Mouse (Mus musculus): ENCODE data around the gene Zdhhc19. TPM values are rescaled to one million over a fixed set of nuclear protein-coding genes. Genes with fewer than 3 reads are reported as not detected.

Zdhhc19 gene
- polyA plus RNA-seq, 1 experiment from 2014 or later: not detected

DNA sequence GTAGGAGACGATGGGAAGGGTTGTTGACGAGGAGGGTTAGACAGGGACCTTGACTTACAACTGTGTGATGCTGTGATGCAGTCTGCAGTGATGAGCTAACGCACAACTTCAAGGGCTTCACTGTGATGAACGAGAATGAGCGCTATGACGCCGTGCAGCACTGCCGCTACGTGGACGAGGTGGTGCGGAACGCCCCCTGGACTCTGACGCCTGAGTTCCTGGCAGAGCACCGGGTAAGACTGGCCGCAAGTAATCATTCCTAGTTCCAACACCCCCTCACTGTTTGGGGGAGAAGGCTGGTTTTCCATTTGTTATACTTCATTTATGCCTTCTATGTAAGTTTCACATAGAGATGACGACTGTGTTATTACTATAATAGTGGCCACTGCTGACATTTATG lies 33.1 kb upstream of the Zdhhc19 start:
- Histone ChIP-seq H3K4me2 (peak overlapping the region; percentile 12; the same call in 1 of the 2 replicates), H3K27ac (replicated peaks) (peak overlapping the region; percentile 82), H3K4me1 (peaks cover 15% of the 10 kb centered on the region), H3K4me3 (no peak overlapping the region), H3K9ac (no peak overlapping the region), H3K27me3 (replicated peaks) (no peaks in the 10 kb centered on the region), H3K36me3 (peaks cover 58% of the 10 kb centered on the region), H3K9me3 (no peaks in the 10 kb centered on the region)
- 84% methylated on average over 16 of the region's 16 CpGs for WGBS
- ATAC-seq (ENCODE audit: extremely low read depth, insufficient number of reproducible peaks, low FRiP score, low TSS enrichment): no peak

DNA sequence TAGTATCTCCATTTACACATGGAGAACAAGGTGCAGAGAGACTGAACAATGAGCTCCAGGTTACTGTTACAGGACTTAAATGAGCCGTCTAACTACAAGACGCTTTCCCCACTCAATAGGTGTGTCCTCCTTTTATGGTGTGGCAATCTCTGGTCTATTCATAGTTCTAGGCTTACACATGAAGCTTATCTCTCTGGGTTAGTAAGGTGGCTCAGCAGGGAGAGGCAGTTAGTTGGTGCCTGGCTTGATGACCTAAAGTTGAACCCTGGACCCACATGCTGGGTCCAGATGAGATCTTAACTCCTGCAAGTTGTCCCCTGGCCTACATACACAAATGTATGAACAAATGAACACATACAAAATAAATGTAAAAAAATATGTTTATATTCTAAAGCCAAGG lies 32.6 kb upstream of the Zdhhc19 start:
- Histone ChIP-seq H3K4me1 (peaks cover 15% of the 10 kb centered on the region), H3K9ac (no peak overlapping the region), H3K9me3 (no peaks in the 10 kb centered on the region), H3K4me3 (no peak overlapping the region), H3K27me3 (replicated peaks) (no peaks in the 10 kb centered on the region), H3K27ac (replicated peaks) (peak overlapping the region; percentile 82), H3K4me2 (peak overlapping the region; percentile 12; the same call in 1 of the 2 replicates), H3K36me3 (peaks cover 63% of the 10 kb centered on the region)
- ATAC-seq (ENCODE audit: extremely low read depth, insufficient number of reproducible peaks, low FRiP score, low TSS enrichment): peak; percentile 31; the same call in 1 of the 2 replicates
- WGBS: 30% methylated on average over 2 of the region's 2 CpGs

- no peak overlapping the region for H3K4me2 ChIP-seq
- no peak overlapping the region for H3K27ac ChIP-seq (replicated peaks)
- H3K36me3 ChIP-seq: peaks cover 69% of the 10 kb centered on the region
- H3K27me3 ChIP-seq (replicated peaks): no peaks in the 10 kb centered on the region
- H3K9ac ChIP-seq: no peak overlapping the region
- WGBS: 0% methylated on average over 1 of the region's 1 CpGs
- H3K9me3 ChIP-seq: no peaks in the 10 kb centered on the region
- peaks cover 15% of the 10 kb centered on the region for H3K4me1 ChIP-seq
- no peak for ATAC-seq (ENCODE audit: extremely low read depth, insufficient number of reproducible peaks, low FRiP score, low TSS enrichment)
- H3K4me3 ChIP-seq: no peak overlapping the region
Measured at GRCm38 (mm10) chr16:32464908-32465307, 31.2 kb upstream of the Zdhhc19 start.

- H3K4me1 ChIP-seq: peaks cover 6% of the 10 kb centered on the region
- H3K4me2 ChIP-seq: no peak overlapping the region
- H3K9me3 ChIP-seq: no peaks in the 10 kb centered on the region
- no peak for ATAC-seq (ENCODE audit: extremely low read depth, insufficient number of reproducible peaks, low FRiP score, low TSS enrichment)
- no peaks in the 10 kb centered on the region; the same call in 1 of the 2 replicates for H3K27me3 ChIP-seq (replicated peaks)
- no peak overlapping the region for H3K27ac ChIP-seq (replicated peaks)
- WGBS: 80% methylated on average over 3 of the region's 3 CpGs
- no peak overlapping the region for H3K9ac ChIP-seq
- H3K4me3 ChIP-seq: no peak overlapping the region
- H3K36me3 ChIP-seq: peaks cover 86% of the 10 kb centered on the region
Measured at GRCm38 (mm10) chr16:32468488-32468887, 27.6 kb upstream of the Zdhhc19 start.

DNA sequence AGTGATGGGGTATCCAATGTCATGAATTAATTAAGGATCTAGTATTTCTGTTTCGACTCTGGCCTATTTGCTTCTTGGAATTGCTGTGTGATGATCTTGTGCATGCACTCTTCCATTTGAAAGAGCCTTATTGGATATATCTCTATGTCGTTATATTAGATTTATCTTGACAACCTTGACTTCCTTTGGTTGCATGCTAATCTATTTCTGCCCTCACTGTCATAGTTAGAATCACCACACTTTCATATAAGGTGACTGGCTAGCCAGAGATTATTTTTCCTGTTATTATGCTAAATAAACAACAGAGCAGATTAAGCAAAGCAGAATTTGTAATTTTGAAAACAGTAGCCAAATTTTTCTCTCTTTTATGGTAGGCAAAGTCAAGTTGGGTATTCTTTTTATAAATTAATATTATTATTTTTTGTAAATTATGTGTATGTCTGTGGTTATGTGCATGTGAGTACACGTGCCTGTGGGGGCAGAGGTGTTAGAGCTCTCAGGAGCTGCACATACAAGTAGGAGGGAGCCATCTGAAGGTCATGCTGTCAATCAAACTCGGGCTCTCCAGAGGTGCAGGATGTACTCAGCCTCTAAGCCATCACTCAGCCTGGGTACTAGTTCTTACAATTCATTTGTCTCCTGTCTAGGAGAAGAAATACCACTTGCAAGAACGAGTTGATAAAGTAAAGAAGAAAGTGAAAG lies 26.5 kb upstream of the Zdhhc19 start:
- Histone ChIP-seq H3K4me1 (no peaks in the 10 kb centered on the region), H3K4me3 (no peak overlapping the region), H3K9ac (no peak overlapping the region), H3K9me3 (no peaks in the 10 kb centered on the region), H3K27me3 (replicated peaks) (no peaks in the 10 kb centered on the region; the same call in 1 of the 2 replicates), H3K27ac (replicated peaks) (no peak overlapping the region), H3K4me2 (no peak overlapping the region), H3K36me3 (peaks cover 80% of the 10 kb centered on the region)
- ATAC-seq (ENCODE audit: extremely low read depth, insufficient number of reproducible peaks, low FRiP score, low TSS enrichment): no peak
- 61% methylated on average over 5 of the region's 5 CpGs for WGBS

DNA sequence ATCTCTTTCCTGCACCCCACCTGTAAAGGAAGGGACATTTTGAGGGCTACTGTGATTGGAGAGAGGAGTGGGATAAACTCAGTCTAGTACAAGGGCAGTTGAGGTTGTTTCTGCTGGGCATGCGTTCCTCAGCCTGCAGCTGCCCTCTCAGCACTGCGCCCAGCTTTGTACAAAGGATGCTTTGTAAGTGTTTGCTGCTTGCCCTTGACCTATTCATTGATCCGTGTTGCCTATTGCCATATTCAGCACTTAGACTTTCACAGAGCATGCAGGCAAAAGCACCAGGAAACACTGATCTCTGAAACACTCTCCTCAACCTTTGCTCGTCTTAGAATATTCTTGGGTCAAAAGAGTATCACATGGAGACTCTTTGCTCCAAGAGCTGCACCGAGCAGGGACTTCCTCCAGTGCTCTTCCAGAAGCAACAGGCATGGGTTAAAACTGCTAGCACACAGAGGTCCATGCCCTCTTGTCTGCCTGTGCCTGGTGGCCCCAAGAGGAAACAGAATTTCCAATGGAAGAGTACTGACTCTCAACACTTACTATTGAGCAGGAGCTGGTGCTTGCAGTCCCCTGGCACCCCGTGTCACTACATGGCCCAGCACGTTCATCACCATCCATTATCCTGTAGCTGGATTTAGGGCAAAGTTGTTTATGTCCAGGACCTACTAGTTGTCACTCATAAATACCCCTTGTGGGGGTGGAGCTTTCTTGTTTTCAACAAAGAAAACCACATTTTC lies 23.6 kb upstream of the Zdhhc19 start:
- Histone ChIP-seq H3K4me2 (no peak overlapping the region), H3K27ac (replicated peaks) (no peak overlapping the region), H3K4me3 (no peak overlapping the region), H3K36me3 (peaks cover 59% of the 10 kb centered on the region), H3K9ac (no peak overlapping the region), H3K27me3 (replicated peaks) (no peaks in the 10 kb centered on the region; the same call in 1 of the 2 replicates), H3K9me3 (no peaks in the 10 kb centered on the region), H3K4me1 (peaks cover 8% of the 10 kb centered on the region)
- WGBS: 81% methylated on average over 7 of the region's 7 CpGs
- ATAC-seq (ENCODE audit: extremely low read depth, insufficient number of reproducible peaks, low FRiP score, low TSS enrichment): no peak

DNA sequence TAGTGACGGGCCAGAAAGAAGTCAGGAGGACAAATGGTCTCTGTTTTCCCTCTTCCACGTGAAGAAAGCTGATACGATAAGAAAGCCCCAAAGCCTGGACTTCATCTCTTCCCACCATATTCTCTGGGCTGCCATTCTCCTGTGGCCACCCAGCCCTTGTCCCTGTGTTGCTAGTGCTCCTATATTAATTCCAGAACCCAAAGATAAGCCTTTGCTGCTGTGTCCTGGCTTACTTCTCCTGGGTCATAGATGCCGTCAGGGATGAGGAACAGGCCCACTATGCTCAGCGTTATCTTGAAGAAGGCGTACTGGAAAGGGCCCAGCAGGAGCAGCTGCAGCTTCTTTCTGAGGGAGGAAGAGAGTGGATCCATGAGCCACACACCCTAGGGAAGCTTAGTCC lies 18.8 kb upstream of the Zdhhc19 start:
- peak; percentile 39; the same call in 1 of the 2 replicates for ATAC-seq (ENCODE audit: extremely low read depth, insufficient number of reproducible peaks, low FRiP score, low TSS enrichment)
- peaks cover 15% of the 10 kb centered on the region for H3K36me3 ChIP-seq
- peaks cover 23% of the 10 kb centered on the region for H3K4me1 ChIP-seq
- no peaks in the 10 kb centered on the region for H3K9me3 ChIP-seq
- 32% methylated on average over 6 of the region's 6 CpGs for WGBS
- peak overlapping the region; percentile 5; the same call in 1 of the 2 replicates for H3K4me2 ChIP-seq
- no peaks in the 10 kb centered on the region; the same call in 1 of the 2 replicates for H3K27me3 ChIP-seq (replicated peaks)
- no peak overlapping the region for H3K9ac ChIP-seq
- peak overlapping the region; percentile 25 for H3K27ac ChIP-seq (replicated peaks)
- H3K4me3 ChIP-seq: no peak overlapping the region

DNA sequence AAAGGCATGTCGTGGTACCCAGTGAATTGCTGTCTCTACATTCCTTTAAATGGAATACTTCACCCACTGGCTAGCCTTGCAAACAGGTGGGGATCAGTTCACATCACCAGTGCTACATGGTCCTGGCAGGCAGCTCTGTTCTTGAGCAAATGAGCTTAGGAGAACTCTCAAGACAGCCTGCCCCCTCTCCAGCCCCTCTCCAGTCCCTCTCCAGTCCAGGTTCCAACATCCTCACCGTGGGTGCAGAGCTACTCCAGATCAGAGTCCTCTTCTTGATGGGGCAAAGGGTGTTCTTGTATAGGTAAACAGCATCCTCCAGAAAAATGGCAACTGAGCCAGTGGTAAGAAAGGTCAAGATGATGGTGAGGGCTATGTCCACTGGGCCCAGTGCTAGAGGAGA lies 16.6 kb upstream of the Zdhhc19 start:
- peaks cover 10% of the 10 kb centered on the region for H3K27me3 ChIP-seq (replicated peaks)
- WGBS: 55% methylated on average over 2 of the region's 2 CpGs
- ATAC-seq (ENCODE audit: extremely low read depth, insufficient number of reproducible peaks, low FRiP score, low TSS enrichment): no peak

DNA sequence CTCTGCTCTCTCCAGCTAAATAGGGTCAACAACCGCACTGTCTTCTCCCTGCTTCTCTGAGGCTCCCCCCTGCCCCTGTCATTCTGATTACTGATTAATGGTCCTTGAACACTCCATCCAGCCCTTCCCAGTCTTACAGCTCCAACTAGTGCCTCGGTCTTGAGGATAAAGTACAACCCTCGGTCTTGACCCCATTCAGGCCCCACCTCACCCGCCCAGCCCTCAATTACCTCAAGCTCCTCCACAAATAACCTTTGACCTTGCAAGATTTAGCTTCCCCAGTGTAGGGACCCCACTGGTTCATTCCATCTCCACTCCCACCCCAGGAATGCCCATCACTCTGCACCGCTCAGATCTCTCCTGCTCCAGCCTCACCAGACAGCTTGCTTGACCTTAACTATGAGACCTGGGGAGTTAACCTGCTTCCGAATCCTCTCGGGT lies 11.6 kb upstream of the Zdhhc19 start:
- H3K4me1 ChIP-seq: peaks cover 38% of the 10 kb centered on the region
- no peaks in the 10 kb centered on the region for H3K9me3 ChIP-seq
- H3K27me3 ChIP-seq (replicated peaks): peaks cover 15% of the 10 kb centered on the region
- no peak overlapping the region for H3K4me3 ChIP-seq
- WGBS: 36% methylated on average over 7 of the region's 7 CpGs
- no peak overlapping the region for H3K27ac ChIP-seq (replicated peaks)
- no peak for ATAC-seq (ENCODE audit: extremely low read depth, insufficient number of reproducible peaks, low FRiP score, low TSS enrichment)
- 0 out of 2 replicates have a peak overlapping the region, but pooled peaks have one; percentile 24 for H3K9ac ChIP-seq
- no peak overlapping the region for H3K4me2 ChIP-seq
- no peaks in the 10 kb centered on the region for H3K36me3 ChIP-seq

More for the DNA sequence above, 16.6 kb upstream of the Zdhhc19 start:
- H3K4me1 ChIP-seq: peaks cover 28% of the 10 kb centered on the region
- no peak overlapping the region for H3K4me2 ChIP-seq
- H3K9me3 ChIP-seq: no peaks in the 10 kb centered on the region
- H3K36me3 ChIP-seq: no peaks in the 10 kb centered on the region
- H3K27ac ChIP-seq (replicated peaks): no peak overlapping the region
- no peak overlapping the region for H3K4me3 ChIP-seq
- H3K9ac ChIP-seq: no peak overlapping the region

GRCm38 (mm10) chr16:32485209-32485608 lies 10.9 kb upstream of the Zdhhc19 start:
- Histone ChIP-seq H3K9me3 (no peaks in the 10 kb centered on the region), H3K27me3 (replicated peaks) (peaks cover 15% of the 10 kb centered on the region), H3K4me3 (no peak overlapping the region), H3K4me1 (peaks cover 37% of the 10 kb centered on the region), H3K4me2 (no peak overlapping the region), H3K27ac (replicated peaks) (no peak overlapping the region), H3K36me3 (no peaks in the 10 kb centered on the region), H3K9ac (no peak overlapping the region)
- 55% methylated on average over 2 of the region's 2 CpGs for WGBS
- no peak for ATAC-seq (ENCODE audit: extremely low read depth, insufficient number of reproducible peaks, low FRiP score, low TSS enrichment)

DNA sequence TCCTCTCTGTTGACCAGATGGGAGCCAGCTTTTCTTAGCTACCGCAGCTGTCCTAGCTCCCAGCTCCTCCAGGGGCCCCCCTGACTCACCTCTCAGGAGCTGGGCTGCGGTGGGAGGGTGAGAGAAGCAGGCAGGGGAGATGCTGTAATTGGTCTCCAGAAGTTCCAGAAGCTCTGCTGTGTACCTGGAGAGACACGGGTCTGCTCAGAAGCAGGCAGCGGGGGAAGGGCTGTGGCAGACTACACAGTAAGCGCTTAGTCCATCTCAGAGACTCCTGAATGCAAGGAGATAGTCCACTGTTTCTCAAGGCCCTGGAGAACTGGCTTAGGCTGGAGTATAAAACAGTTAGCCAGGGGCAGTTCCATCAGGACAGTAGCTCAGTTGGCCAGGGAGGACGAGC lies 10.0 kb upstream of the Zdhhc19 start:
- no peak overlapping the region for H3K27ac ChIP-seq (replicated peaks)
- no peak for ATAC-seq (ENCODE audit: extremely low read depth, insufficient number of reproducible peaks, low FRiP score, low TSS enrichment)
- WGBS: 73% methylated on average over 6 of the region's 6 CpGs

More for the DNA sequence above, 10.0 kb upstream of the Zdhhc19 start:
- Histone ChIP-seq H3K4me2 (no peak overlapping the region), H3K27me3 (replicated peaks) (peaks cover 15% of the 10 kb centered on the region), H3K9ac (no peak overlapping the region), H3K4me1 (peaks cover 37% of the 10 kb centered on the region), H3K4me3 (no peak overlapping the region), H3K9me3 (no peaks in the 10 kb centered on the region), H3K36me3 (no peaks in the 10 kb centered on the region)

Data from heart, embryonic 13.5 days (tissue).